Mouse (Mus musculus) cerebellum, adult 2 months (tissue): ENCODE results near the gene Kbtbd6.

Source experiments
- CTCF ChIP-seq: fragments of 200-500 bp; IDR thresholded peaks from 2 replicates; pipeline ENCODE4 v1.5.1; 2011; ENCODE audit warnings: low read depth, mild to moderate bottlenecking, control low read depth, low read length, moderate library complexity, borderline replicate concordance; ENCODE audit not compliant: insufficient read depth
- POLR2A ChIP-seq: fragments of 200-500 bp; IDR thresholded peaks from 2 replicates; pipeline ENCODE4 v1.6.1; 2011; ENCODE audit warnings: low read length, control low read depth, borderline replicate concordance; ENCODE audit not compliant: insufficient read depth

DNA sequence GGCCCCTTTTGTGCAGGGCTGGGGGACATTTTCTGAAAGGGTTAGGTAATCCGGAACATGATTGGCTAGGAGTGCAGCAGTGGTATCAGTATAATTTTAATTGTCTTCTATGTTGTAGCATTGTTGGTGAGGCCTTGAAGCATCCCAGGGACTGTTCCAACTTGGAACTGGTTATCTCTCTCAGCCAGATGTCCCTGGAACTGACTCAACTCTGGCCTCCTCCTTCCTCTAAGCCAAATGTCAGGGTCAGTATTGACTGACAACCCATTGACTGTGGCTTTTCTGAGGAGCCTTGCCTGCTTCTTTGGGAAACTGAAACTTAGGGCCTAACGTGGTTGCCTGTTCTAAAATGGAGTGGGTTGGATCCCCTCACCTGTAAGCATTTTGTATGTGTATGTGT, 11.0 kb upstream of the Kbtbd6 start:
- TF ChIP-seq CTCF (no peak), POLR2A (no peak)
